Mouse (Mus musculus): ENCODE measurements at regions not wholly inside any gene's neighbourhood (a gene's known extent, or its start where the extent isn't known, plus 50 kb on each side); places are given as distances from the start of the nearest gene placed in this dataset.
A peak's percentile ranks its signal among the peaks of the same experiment; 100 is the strongest.

DNA sequence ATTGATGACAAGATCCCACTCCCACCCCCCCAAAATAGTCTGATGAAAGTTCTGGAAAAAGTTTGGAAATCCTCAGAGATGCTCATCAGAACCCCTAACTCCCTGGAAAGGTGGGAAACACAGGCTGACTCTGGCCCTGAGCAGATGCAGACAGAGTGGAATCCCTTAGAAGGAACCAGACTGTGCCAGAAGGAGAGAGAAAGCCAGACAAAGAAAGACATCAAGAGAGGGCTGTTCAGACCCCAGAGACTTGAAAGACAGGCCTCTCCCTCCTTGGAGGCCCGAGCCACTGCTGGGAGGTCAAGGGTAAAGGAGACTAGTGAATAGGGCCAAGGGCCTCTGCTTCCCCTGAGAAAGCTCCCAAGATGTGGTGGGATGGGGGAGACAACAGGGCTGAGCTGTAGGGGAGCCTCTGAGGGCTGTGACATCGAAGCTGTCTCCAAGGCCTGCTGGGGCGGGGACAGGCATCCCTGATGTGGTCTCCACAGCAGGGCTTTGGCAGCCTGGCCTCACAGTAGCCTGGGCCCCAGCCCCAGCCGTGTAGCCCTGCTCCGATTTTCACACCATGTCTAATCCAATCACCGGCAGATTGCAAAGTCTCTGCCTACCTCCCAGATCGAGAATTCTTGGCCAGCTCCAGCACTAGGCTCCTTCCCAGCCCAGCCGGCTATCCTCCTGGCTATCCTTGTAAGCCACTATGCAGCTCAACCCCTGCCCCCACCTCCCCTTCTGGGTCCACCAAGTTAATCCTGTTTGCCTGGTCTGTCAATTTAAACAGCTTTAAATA is 83.5 kb upstream of the Parp11 start:
- 26% methylated on average over 8 of the region's 8 CpGs for WGBS
- Histone ChIP-seq H3K4me3 (ENCODE audit: low read length) (no peak overlapping the region), H3K4me1 (ENCODE audit: control insufficient read depth, insufficient read depth, low read length) (peaks cover 9% of the 10 kb centered on the region), H3K27me3 (ENCODE audit: control insufficient read depth, insufficient read depth, low read length) (no peaks in the 10 kb centered on the region), H3K36me3 (ENCODE audit: control insufficient read depth, insufficient read depth) (no peaks in the 10 kb centered on the region), H3K4me2 (ENCODE audit: low read depth, low read length) (no peak overlapping the region), H3K9me3 (replicated peaks; ENCODE audit: control insufficient read depth, low read length) (no peaks in the 10 kb centered on the region), H3K9ac (ENCODE audit: low read length) (no peak overlapping the region), H3K27ac (ENCODE audit: low read length) (no peak overlapping the region)
- ATAC-seq (replicated peaks; ENCODE audit: extremely low read depth, insufficient read depth, low FRiP score), result no peak; the same call in 1 of the 2 replicates

DNA sequence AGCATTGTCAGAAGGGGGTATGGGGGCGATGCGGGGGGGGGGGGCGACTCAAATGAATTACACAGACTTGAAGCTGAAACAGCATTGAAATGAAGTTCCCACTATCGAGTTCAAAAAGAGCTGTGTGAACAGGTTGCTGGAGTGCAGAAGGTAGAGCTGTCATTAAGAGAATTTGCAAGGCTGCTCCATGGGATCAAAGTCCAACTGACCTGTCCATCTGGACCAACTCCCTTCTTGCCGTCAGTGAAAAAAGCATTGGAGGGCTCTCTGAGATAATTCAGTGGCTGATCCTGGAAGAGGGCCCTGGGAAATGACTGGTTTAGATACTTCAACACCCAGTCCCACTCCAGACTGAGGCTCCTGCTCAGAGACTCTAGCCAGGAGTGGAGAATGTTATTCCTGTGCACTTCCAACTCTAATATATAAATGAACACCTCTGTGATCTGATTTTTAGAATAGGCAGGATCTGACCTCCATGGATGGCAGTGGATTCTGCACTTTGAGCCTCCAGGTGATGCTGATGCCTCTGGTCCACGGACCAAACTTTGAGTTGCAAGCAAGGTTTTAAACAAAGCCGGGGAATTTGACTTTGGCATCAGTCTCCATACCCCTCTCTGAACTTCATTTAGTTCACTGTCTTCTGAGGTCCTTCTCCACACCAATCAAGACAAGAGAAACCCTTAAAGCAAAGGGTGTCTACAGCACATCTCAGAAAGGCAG is 82.6 kb upstream of the Parp11 start:
- Histone ChIP-seq H3K4me2 (ENCODE audit: low read depth, low read length) (no peak overlapping the region), H3K9me3 (replicated peaks; ENCODE audit: control insufficient read depth, low read length) (no peaks in the 10 kb centered on the region), H3K36me3 (ENCODE audit: control insufficient read depth, insufficient read depth) (no peaks in the 10 kb centered on the region), H3K9ac (ENCODE audit: low read length) (no peak overlapping the region), H3K4me3 (ENCODE audit: low read length) (no peak overlapping the region), H3K4me1 (ENCODE audit: control insufficient read depth, insufficient read depth, low read length) (peaks cover 6% of the 10 kb centered on the region), H3K27me3 (ENCODE audit: control insufficient read depth, insufficient read depth, low read length) (no peaks in the 10 kb centered on the region), H3K27ac (ENCODE audit: low read length) (no peak overlapping the region)
- ATAC-seq (replicated peaks; ENCODE audit: extremely low read depth, insufficient read depth, low FRiP score), result no peak
- 37% methylated on average over 7 of the region's 7 CpGs for WGBS

DNA sequence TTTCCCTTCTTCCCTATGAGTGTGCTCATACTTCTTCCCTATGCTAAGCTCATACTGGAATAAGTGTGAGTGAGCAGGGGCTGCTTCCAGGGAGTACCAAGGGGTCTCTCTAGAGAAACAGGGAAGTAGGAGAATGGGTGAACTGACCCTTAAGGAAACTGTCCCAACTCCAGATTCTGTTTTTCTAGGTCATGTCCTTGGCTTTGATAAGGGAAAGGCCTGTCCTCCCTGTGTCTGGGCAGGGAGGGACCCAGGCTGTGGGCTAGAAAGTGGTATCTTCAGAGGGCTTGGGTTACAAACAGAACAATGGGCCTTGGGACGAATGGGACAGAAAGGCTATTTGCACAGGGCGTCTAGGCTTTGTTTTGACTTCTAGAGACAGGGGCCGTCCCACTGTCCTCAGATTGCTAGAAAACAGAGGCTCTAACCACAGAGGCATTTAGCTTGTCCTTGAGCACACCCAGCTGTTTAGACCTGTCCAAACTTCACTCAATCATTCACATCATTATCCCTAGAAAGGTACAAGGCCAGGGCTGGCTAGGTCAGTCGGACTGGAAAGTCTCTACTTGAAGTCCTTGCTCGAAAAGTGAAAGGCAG is 82.0 kb upstream of the Parp11 start:
- Histone ChIP-seq H3K9me3 (replicated peaks; ENCODE audit: control insufficient read depth, low read length) (no peaks in the 10 kb centered on the region), H3K4me3 (ENCODE audit: low read length) (no peak overlapping the region)
- WGBS, result 66% methylated on average over 5 of the region's 5 CpGs

DNA sequence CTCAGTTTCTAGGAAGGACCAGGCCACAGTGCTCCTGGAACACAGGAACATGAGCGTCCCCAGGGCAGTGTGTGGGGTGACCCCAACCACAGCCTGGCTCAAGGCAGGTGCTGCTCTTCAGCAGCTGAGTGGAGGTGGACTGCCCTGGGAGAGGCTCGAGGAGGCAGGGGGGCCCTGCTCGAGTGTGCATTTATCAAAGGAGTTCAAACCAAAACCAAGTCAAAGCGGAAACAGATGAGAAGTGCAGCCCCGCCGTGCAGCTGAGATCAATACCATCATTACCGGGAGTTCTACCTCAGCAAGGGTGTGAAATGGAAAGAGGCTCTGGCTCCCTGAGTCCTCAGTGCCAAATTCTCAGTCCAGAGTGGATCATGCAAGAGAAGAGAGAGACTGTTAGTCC is 81.4 kb upstream of the Parp11 start:
- no peak overlapping the region for H3K27ac ChIP-seq (ENCODE audit: low read length)
- H3K4me2 ChIP-seq (ENCODE audit: low read depth, low read length), result no peak overlapping the region
- no peak overlapping the region for H3K4me3 ChIP-seq (ENCODE audit: low read length)
- no peaks in the 10 kb centered on the region for H3K9me3 ChIP-seq (replicated peaks; ENCODE audit: control insufficient read depth, low read length)
- 64% methylated on average over 7 of the region's 7 CpGs for WGBS
- H3K36me3 ChIP-seq (ENCODE audit: control insufficient read depth, insufficient read depth), result no peaks in the 10 kb centered on the region
- peaks cover 4% of the 10 kb centered on the region; the same call in 1 of the 2 replicates for H3K4me1 ChIP-seq (ENCODE audit: control insufficient read depth, insufficient read depth, low read length)
- H3K9ac ChIP-seq (ENCODE audit: low read length), result no peak overlapping the region
- ATAC-seq (replicated peaks; ENCODE audit: extremely low read depth, insufficient read depth, low FRiP score), result no peak
- no peaks in the 10 kb centered on the region for H3K27me3 ChIP-seq (ENCODE audit: control insufficient read depth, insufficient read depth, low read length)

More for the DNA sequence above, 82.0 kb upstream of the Parp11 start:
- Histone ChIP-seq H3K36me3 (ENCODE audit: control insufficient read depth, insufficient read depth) (no peaks in the 10 kb centered on the region), H3K4me2 (ENCODE audit: low read depth, low read length) (no peak overlapping the region), H3K4me1 (ENCODE audit: control insufficient read depth, insufficient read depth, low read length) (peaks cover 4% of the 10 kb centered on the region; the same call in 1 of the 2 replicates), H3K27ac (ENCODE audit: low read length) (no peak overlapping the region), H3K9ac (ENCODE audit: low read length) (no peak overlapping the region), H3K27me3 (ENCODE audit: control insufficient read depth, insufficient read depth, low read length) (no peaks in the 10 kb centered on the region)
- ATAC-seq (replicated peaks; ENCODE audit: extremely low read depth, insufficient read depth, low FRiP score), result no peak

DNA sequence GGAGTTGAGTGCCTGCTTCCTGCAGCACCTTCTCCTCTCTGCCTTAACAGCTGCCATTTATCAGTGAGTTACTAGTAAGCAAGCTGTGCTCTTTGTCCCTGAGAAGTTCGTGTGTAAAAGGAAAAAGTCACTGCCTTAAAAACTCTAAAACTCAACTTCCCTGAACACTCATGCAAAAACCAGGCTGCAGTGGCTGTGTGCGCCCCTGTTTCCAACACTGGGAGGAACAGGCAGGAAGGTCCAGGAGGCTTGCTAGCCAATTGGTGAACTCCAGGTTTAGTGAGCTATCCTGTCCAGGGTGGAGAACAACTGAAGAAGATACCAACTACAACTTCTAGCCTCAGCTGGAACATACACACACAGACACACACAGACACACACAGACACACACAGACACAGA is 81.0 kb upstream of the Parp11 start:
- Histone ChIP-seq H3K4me2 (ENCODE audit: low read depth, low read length) (no peak overlapping the region), H3K9ac (ENCODE audit: low read length) (no peak overlapping the region), H3K36me3 (ENCODE audit: control insufficient read depth, insufficient read depth) (no peaks in the 10 kb centered on the region), H3K27me3 (ENCODE audit: control insufficient read depth, insufficient read depth, low read length) (no peaks in the 10 kb centered on the region), H3K4me3 (ENCODE audit: low read length) (no peak overlapping the region), H3K4me1 (ENCODE audit: control insufficient read depth, insufficient read depth, low read length) (peaks cover 4% of the 10 kb centered on the region; the same call in 1 of the 2 replicates), H3K27ac (ENCODE audit: low read length) (no peak overlapping the region), H3K9me3 (replicated peaks; ENCODE audit: control insufficient read depth, low read length) (no peaks in the 10 kb centered on the region)
- ATAC-seq (replicated peaks; ENCODE audit: extremely low read depth, insufficient read depth, low FRiP score), result no peak
- WGBS, result 46% methylated on average over 2 of the region's 2 CpGs

DNA sequence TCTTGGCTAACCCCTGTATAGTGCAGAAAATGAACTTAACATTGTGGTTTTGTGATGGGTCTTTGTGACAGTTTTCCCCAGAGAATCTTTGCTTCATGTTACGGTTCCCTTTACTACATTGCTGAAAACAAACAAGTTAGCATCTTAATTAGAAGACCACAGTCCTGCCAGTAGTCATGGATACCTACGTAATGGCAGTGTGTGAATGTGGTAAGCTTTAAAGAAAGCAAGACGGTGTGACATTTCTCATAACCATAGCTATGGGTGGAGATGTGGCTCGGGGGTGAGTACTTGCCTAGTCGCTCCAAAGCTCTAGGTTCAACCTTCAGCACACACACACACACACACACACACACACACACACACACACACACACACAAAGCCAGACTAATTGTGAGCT is 73.6 kb upstream of the Parp11 start:
- no peak for ATAC-seq (replicated peaks; ENCODE audit: extremely low read depth, insufficient read depth, low FRiP score)
- Histone ChIP-seq H3K4me3 (ENCODE audit: low read length) (no peak overlapping the region), H3K27me3 (ENCODE audit: control insufficient read depth, insufficient read depth, low read length) (no peaks in the 10 kb centered on the region), H3K27ac (ENCODE audit: low read length) (no peak overlapping the region), H3K36me3 (ENCODE audit: control insufficient read depth, insufficient read depth) (no peaks in the 10 kb centered on the region), H3K9me3 (replicated peaks; ENCODE audit: control insufficient read depth, low read length) (no peaks in the 10 kb centered on the region), H3K4me2 (ENCODE audit: low read depth, low read length) (no peak overlapping the region), H3K4me1 (ENCODE audit: control insufficient read depth, insufficient read depth, low read length) (peaks cover 21% of the 10 kb centered on the region), H3K9ac (ENCODE audit: low read length) (no peak overlapping the region)
- 82% methylated on average over 5 of the region's 5 CpGs for WGBS

DNA sequence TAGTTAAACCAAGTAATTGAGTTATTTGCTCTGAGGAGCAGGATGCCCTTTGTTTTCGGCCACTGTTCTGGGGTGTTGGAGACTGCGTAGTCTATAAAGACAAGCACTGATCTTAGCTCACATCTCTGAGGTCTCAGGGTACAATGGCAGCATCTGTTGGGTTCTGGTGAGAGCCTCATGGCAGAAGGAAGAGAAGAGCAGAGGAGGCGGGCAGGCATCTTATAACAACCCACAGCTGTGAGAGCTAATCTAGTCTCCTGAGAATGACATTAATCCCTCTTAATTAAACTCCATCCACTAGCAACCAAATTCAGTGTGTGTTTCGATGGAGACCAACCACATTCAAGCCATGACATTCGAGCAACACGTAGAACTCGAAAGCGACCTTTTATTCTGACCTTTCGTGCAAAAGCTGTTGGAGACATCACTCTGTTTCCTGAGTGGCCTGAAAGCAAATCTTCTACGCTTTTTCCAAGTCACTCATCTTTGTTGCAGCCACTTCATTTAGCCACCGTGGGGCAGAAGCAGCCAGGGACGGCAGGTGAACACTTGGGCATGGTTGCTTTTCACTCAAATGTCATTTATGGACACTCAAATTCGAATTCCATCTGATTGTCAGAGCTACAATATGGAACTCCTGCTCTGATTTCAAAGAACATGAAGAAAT is 72.7 kb upstream of the Parp11 start:
- peaks cover 21% of the 10 kb centered on the region for H3K4me1 ChIP-seq (ENCODE audit: control insufficient read depth, insufficient read depth, low read length)
- no peak overlapping the region for H3K27ac ChIP-seq (ENCODE audit: low read length)
- H3K9me3 ChIP-seq (replicated peaks; ENCODE audit: control insufficient read depth, low read length), result no peaks in the 10 kb centered on the region
- no peak overlapping the region for H3K4me2 ChIP-seq (ENCODE audit: low read depth, low read length)
- no peaks in the 10 kb centered on the region for H3K27me3 ChIP-seq (ENCODE audit: control insufficient read depth, insufficient read depth, low read length)
- 77% methylated on average over 13 of the region's 13 CpGs for WGBS
- no peak overlapping the region for H3K4me3 ChIP-seq (ENCODE audit: low read length)
- no peaks in the 10 kb centered on the region for H3K36me3 ChIP-seq (ENCODE audit: control insufficient read depth, insufficient read depth)
- no peak overlapping the region for H3K9ac ChIP-seq (ENCODE audit: low read length)
- ATAC-seq (replicated peaks; ENCODE audit: extremely low read depth, insufficient read depth, low FRiP score), result no peak

DNA sequence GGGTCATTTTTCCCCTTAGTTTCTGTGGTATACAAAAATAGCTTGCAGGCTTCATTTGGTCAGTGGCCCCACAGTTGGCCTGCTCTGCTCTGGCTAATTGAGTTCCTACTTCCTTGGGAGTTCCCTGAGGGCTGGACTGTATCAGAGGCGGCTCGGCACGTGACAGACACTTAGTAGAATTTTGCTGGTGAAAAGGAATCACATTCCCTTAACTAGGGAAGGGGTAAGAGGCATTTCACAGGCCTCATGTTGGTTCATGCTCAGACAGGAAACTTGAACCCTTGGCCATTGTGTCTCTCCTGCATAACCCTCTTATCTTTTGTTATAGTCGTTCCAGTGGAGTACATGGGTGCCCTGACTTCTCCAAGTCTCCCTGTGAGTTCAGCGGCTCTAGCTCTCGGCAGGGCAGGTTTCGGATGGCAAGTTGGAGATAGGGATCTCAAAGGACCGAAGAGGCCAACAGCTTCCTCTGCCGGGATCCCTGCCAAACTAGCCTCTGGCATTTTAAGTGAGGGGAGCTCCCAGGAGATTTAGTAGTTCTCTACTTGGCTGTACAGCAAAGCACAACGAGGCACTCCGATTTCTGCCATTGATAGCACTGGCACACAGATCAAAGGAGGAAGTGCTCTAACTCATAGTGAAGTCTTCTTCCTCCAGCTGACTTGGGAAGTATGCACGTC is 72.0 kb upstream of the Parp11 start:
- WGBS, result 15% methylated on average over 12 of the region's 12 CpGs
- H3K27ac ChIP-seq (ENCODE audit: low read length), result 0 out of 2 replicates have a peak overlapping the region, but pooled peaks have one; percentile 24
- ATAC-seq (replicated peaks; ENCODE audit: extremely low read depth, insufficient read depth, low FRiP score), result peak; percentile 39; the same call in 1 of the 2 replicates
- no peaks in the 10 kb centered on the region for H3K36me3 ChIP-seq (ENCODE audit: control insufficient read depth, insufficient read depth)
- 0 out of 2 replicates have a peak overlapping the region, but pooled peaks have one; percentile 3 for H3K4me2 ChIP-seq (ENCODE audit: low read depth, low read length)
- H3K9me3 ChIP-seq (replicated peaks; ENCODE audit: control insufficient read depth, low read length), result no peaks in the 10 kb centered on the region
- H3K9ac ChIP-seq (ENCODE audit: low read length), result no peak overlapping the region
- H3K4me3 ChIP-seq (ENCODE audit: low read length), result no peak overlapping the region
- no peaks in the 10 kb centered on the region for H3K27me3 ChIP-seq (ENCODE audit: control insufficient read depth, insufficient read depth, low read length)
- peaks cover 21% of the 10 kb centered on the region for H3K4me1 ChIP-seq (ENCODE audit: control insufficient read depth, insufficient read depth, low read length)

Data from heart, embryonic 16.5 days (tissue).